Mouse (Mus musculus) limb, embryonic 12.5 days (tissue): ENCODE measurements around the gene Aspdh. TPM values are rescaled to one million over a fixed set of nuclear protein-coding genes. Genes with fewer than 3 reads are reported as not detected.

ENCODE experiments used
- ATAC-seq: fragments of 200-750 bp; cut with Nextera tagmentation; 2 replicates; pipeline ENCODE4 v1.8.0; 2017; ENCODE audit warnings: low read depth, moderate TSS enrichment; ENCODE audit not compliant: insufficient number of reproducible peaks, insufficient read depth, low FRiP score, low TSS enrichment
- H3K27ac ChIP-seq: fragments of 300-500 bp; sonication (generic); 2 replicates; pipeline ENCODE4 v1.5.1; 2016; ENCODE audit warnings: mild to moderate bottlenecking, moderate library complexity
- H3K27me3 ChIP-seq: fragments of 300-500 bp; sonication (generic); 2 replicates; pipeline ENCODE4 v1.6.1; 2016; ENCODE audit warnings: mild to moderate bottlenecking, moderate library complexity
- H3K36me3 ChIP-seq: fragments of 300-500 bp; sonication (generic); 2 replicates; pipeline ENCODE4 v1.6.1; 2016; ENCODE audit warnings: mild to moderate bottlenecking, moderate library complexity
- H3K4me1 ChIP-seq: fragments of 300-500 bp; sonication (generic); replicated peaks from 2 replicates; pipeline ENCODE4 v1.6.1; 2016
- H3K4me2 ChIP-seq: fragments of 300-500 bp; sonication (generic); 2 replicates; pipeline ENCODE4 v1.6.1; 2016; ENCODE audit warnings: mild to moderate bottlenecking, moderate library complexity
- H3K4me3 ChIP-seq: fragments of 300-500 bp; sonication (generic); replicated peaks from 2 replicates; pipeline ENCODE4 v1.5.1; 2016; ENCODE audit warnings: mild to moderate bottlenecking
- H3K9ac ChIP-seq: fragments of 300-500 bp; sonication (generic); replicated peaks from 2 replicates; pipeline ENCODE4 v1.6.1; 2016; ENCODE audit warnings: mild to moderate bottlenecking, moderate library complexity
- H3K9me3 ChIP-seq: fragments of 300-500 bp; sonication (generic); 2 replicates; pipeline ENCODE4 v1.6.1; 2016; ENCODE audit warnings: mild to moderate bottlenecking, moderate library complexity
- WGBS: fragments of 180-500 bp; shearing (Covaris S2); methylation state at CpG from one replicate; pipeline ENCODE4 v1.1.7; 2016; 5-methylcytosine and 5-hydroxymethylcytosine counted together
- polyA plus RNA-seq: library from polyadenylated mRNA; unstranded; fragments of >200 nt; fragmentation: Nextera tagmentation; extraction: Ambion mirVana; gene quantifications from 2 replicates; pipeline ENCODE4 v1.2.1, GENCODE M21; 2016

Aspdh gene
- polyA plus RNA-seq, 1 experiment from 2014 or later, result 0.56 TPM

- no peak overlapping the region for H3K27ac ChIP-seq
- H3K4me3 ChIP-seq, result 0 out of 2 replicates have a peak overlapping the region, but pooled peaks have one; percentile 64
- H3K9me3 ChIP-seq, result no peaks in the 10 kb centered on the region
- WGBS, result 83% methylated on average over 16 of the region's 16 CpGs
- peaks cover 37% of the 10 kb centered on the region for H3K27me3 ChIP-seq
- H3K36me3 ChIP-seq, result no peaks in the 10 kb centered on the region
- no peak overlapping the region; the same call in 1 of the 2 replicates for H3K9ac ChIP-seq
- H3K4me1 ChIP-seq, result peaks cover 25% of the 10 kb centered on the region
- no peak for ATAC-seq
- H3K4me2 ChIP-seq, result peak overlapping the region; percentile 69
These were observed 1.7 kb downstream of the Aspdh start for GRCm38 (mm10) chr7:44466888-44467311.

- peak; percentile 93 for ATAC-seq
- H3K4me2 ChIP-seq, result peak within 1 kb of the TSS; percentile 69
- H3K27ac ChIP-seq, result peak within 1 kb of the TSS; percentile 69
- H3K36me3 ChIP-seq, result no peaks in the 10 kb centered on the region
- H3K9ac ChIP-seq, result peak within 1 kb of the TSS; percentile 66
- peaks cover 20% of the 10 kb centered on the region for H3K4me1 ChIP-seq
- H3K4me3 ChIP-seq, result peak within 1 kb of the TSS; percentile 64
- H3K9me3 ChIP-seq, result no peaks in the 10 kb centered on the region
- peaks cover 35% of the 10 kb centered on the region for H3K27me3 ChIP-seq
- WGBS, result under 1% methylated on average over 42 of the region's 42 CpGs
These were observed 2.7 kb downstream of the Aspdh start, which contains the start of gene Josd2 for GRCm38 (mm10) chr7:44467811-44468411. Gene Josd2 (plus strand): TSS chr7:44467980.

GRCm38 (mm10) chr7:44468644-44469285 is 3.6 kb downstream of the Aspdh start:
- Histone ChIP-seq H3K4me1 (peaks cover 20% of the 10 kb centered on the region), H3K4me2 (peak overlapping the region; percentile 69), H3K9ac (peak overlapping the region; percentile 66), H3K36me3 (no peaks in the 10 kb centered on the region), H3K27me3 (peaks cover 34% of the 10 kb centered on the region), H3K27ac (peak overlapping the region; percentile 69; the same call in 1 of the 2 replicates), H3K4me3 (peak overlapping the region; percentile 64), H3K9me3 (no peaks in the 10 kb centered on the region)
- WGBS, result 66% methylated on average over 15 of the region's 15 CpGs
- ATAC-seq, result no peak

GRCm38 (mm10) chr7:44469677-44470675 is 4.8 kb downstream of the Aspdh start:
- H3K9me3 ChIP-seq, result no peaks in the 10 kb centered on the region
- no peak overlapping the region for H3K4me3 ChIP-seq
- H3K4me1 ChIP-seq, result peaks cover 21% of the 10 kb centered on the region
- 0 out of 2 replicates have a peak overlapping the region, but pooled peaks have one; percentile 8 for H3K9ac ChIP-seq
- H3K4me2 ChIP-seq, result no peak overlapping the region
- H3K36me3 ChIP-seq, result no peaks in the 10 kb centered on the region
- no peak for ATAC-seq
- WGBS, result 88% methylated on average over 16 of the region's 16 CpGs
- H3K27ac ChIP-seq, result no peak overlapping the region; the same call in 1 of the 2 replicates
- peaks cover 33% of the 10 kb centered on the region for H3K27me3 ChIP-seq

GRCm38 (mm10) chr7:44470696-44471612 is 5.8 kb downstream of the Aspdh start:
- Histone ChIP-seq H3K9me3 (no peaks in the 10 kb centered on the region), H3K27ac (no peak overlapping the region)
- 82% methylated on average over 16 of the region's 16 CpGs for WGBS

GRCm38 (mm10) chr7:44471880-44472557 is 6.8 kb downstream of the Aspdh start:
- Histone ChIP-seq H3K9ac (no peak overlapping the region), H3K4me3 (no peak overlapping the region), H3K27me3 (peaks cover 41% of the 10 kb centered on the region), H3K9me3 (no peaks in the 10 kb centered on the region), H3K36me3 (no peaks in the 10 kb centered on the region), H3K4me2 (no peak overlapping the region), H3K27ac (no peak overlapping the region), H3K4me1 (peaks cover 21% of the 10 kb centered on the region)
- no peak for ATAC-seq
- 39% methylated on average over 6 of the region's 6 CpGs for WGBS

More at GRCm38 (mm10) chr7:44470696-44471612, 5.8 kb downstream of the Aspdh start:
- ATAC-seq, result no peak
- Histone ChIP-seq H3K36me3 (no peaks in the 10 kb centered on the region), H3K9ac (no peak overlapping the region), H3K4me1 (peaks cover 21% of the 10 kb centered on the region), H3K27me3 (peaks cover 35% of the 10 kb centered on the region), H3K4me2 (no peak overlapping the region), H3K4me3 (no peak overlapping the region)

- no peak overlapping the region for H3K9ac ChIP-seq
- no peak overlapping the region for H3K4me2 ChIP-seq
- no peak overlapping the region for H3K27ac ChIP-seq
- H3K27me3 ChIP-seq, result peaks cover 44% of the 10 kb centered on the region
- WGBS, result 21% methylated on average over 1 of the region's 1 CpGs
- no peak overlapping the region for H3K4me3 ChIP-seq
- H3K9me3 ChIP-seq, result no peaks in the 10 kb centered on the region
- no peak for ATAC-seq
- peaks cover 21% of the 10 kb centered on the region for H3K4me1 ChIP-seq
- H3K36me3 ChIP-seq, result no peaks in the 10 kb centered on the region
These were observed 7.3 kb downstream of the Aspdh start for GRCm38 (mm10) chr7:44472558-44472885.

GRCm38 (mm10) chr7:44472961-44473646 is 7.9 kb downstream of the Aspdh start:
- Histone ChIP-seq H3K4me1 (peaks cover 21% of the 10 kb centered on the region), H3K4me3 (no peak overlapping the region), H3K4me2 (no peak overlapping the region), H3K9ac (no peak overlapping the region), H3K36me3 (no peaks in the 10 kb centered on the region), H3K9me3 (no peaks in the 10 kb centered on the region), H3K27me3 (peaks cover 50% of the 10 kb centered on the region), H3K27ac (no peak overlapping the region)
- ATAC-seq, result no peak
- 51% methylated on average over 9 of the region's 9 CpGs for WGBS

GRCm38 (mm10) chr7:44474419-44474818 is 9.2 kb downstream of the Aspdh start:
- Histone ChIP-seq H3K27me3 (peaks cover 63% of the 10 kb centered on the region), H3K4me1 (peaks cover 13% of the 10 kb centered on the region), H3K27ac (0 out of 2 replicates have a peak overlapping the region, but pooled peaks have one; percentile 8), H3K4me2 (peak overlapping the region; percentile 2; the same call in 1 of the 2 replicates), H3K36me3 (no peaks in the 10 kb centered on the region), H3K9ac (0 out of 2 replicates have a peak overlapping the region, but pooled peaks have one; percentile 31), H3K9me3 (no peaks in the 10 kb centered on the region), H3K4me3 (0 out of 2 replicates have a peak overlapping the region, but pooled peaks have one; percentile 13)
- 37% methylated on average over 4 of the region's 4 CpGs for WGBS
- no peak for ATAC-seq
